Mouse (Mus musculus): Measurements from ENCODE around the gene Wwc2.

DNA sequence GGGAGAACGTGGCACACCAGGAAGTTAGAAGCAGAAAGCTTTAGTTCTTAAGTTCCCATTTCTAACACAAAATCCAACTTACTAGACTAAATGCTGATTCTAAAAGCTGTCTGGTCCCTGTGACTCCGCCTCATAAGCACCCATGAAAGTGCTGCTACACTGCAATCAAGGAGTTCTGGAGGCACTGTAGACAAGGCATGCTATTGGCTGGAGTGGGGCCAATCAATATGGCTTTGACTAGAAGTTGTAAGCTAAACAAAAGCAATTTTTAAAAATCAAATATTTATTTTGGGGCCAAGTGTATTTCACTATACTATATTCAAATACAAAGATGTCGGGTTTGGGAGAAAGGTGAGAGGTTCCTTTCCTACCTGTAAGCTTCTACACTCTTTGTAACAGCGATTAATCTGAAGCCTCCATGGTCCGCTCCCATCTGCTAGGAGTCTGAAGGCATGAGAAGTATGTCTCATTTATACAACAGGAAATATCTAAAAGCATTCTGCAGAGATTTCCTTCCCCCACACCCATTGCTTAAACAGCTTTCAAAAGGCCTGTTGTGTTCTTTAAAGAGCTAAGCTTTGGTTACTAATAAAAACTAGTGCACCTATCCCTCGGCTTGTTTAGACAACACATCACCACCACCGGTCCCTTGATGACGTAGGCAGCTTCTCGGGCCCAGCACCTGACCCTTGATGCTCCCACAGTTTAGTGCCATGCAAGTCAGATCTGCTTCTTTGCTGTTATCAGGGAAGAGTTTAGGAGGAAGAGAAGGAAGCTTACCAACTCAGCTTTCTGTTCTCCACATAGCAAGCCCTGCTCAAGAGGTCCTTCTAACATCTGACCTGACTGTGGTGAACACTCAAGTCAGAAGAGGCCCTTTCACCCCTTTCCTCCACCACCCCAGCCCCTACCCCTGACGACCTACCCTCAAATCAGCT, 50.5 kb downstream of the Wwc2 start:
- no peak for TF ChIP-seq CTCF (IDR thresholded peaks at IDR 0.05; ENCODE audit: low read depth)
- TF ChIP-seq EP300 (optimal IDR thresholded peaks at IDR 0.05) = no peak
